Mouse (Mus musculus) midbrain, embryonic 13.5 days (tissue): ENCODE data around the gene Dagla. TPM values are rescaled to one million over a fixed set of nuclear protein-coding genes. Genes with fewer than 3 reads are reported as not detected.
A peak's percentile ranks its signal among the peaks of the same experiment; 100 is the strongest.

Experiments used
- ATAC-seq: fragments of 200-750 bp; cut with Nextera tagmentation; 2 replicates; pipeline ENCODE4 v1.8.0; 2017; ENCODE audit warnings: mild to moderate bottlenecking, moderate TSS enrichment, moderate library complexity
- H3K27ac ChIP-seq: fragments of 300-500 bp; sonication (generic); 2 replicates; pipeline ENCODE4 v1.5.1; 2015; ENCODE audit warnings: inconsistent platforms, mild to moderate bottlenecking, moderate library complexity
- H3K27me3 ChIP-seq: fragments of 300-500 bp; sonication (generic); 2 replicates; pipeline ENCODE4 v1.6.1; 2015; ENCODE audit warnings: mild to moderate bottlenecking, inconsistent platforms
- H3K36me3 ChIP-seq: fragments of 300-500 bp; sonication (generic); 2 replicates; pipeline ENCODE4 v1.6.1; 2015; ENCODE audit warnings: mild to moderate bottlenecking, inconsistent platforms
- H3K4me1 ChIP-seq: fragments of 300-500 bp; sonication (generic); replicated peaks from 2 replicates; pipeline ENCODE4 v1.6.1; 2015; ENCODE audit warnings: inconsistent platforms
- H3K4me2 ChIP-seq: fragments of 300-500 bp; sonication (generic); replicated peaks from 2 replicates; pipeline ENCODE4 v1.6.1; 2015; ENCODE audit warnings: moderate library complexity, mild to moderate bottlenecking, inconsistent platforms
- H3K4me3 ChIP-seq: fragments of 300-500 bp; sonication (generic); replicated peaks from 2 replicates; pipeline ENCODE4 v1.5.1; 2015; ENCODE audit warnings: mild to moderate bottlenecking, inconsistent platforms
- H3K9ac ChIP-seq: fragments of 300-500 bp; sonication (generic); replicated peaks from 2 replicates; pipeline ENCODE4 v1.6.1; 2015; ENCODE audit warnings: mild to moderate bottlenecking, inconsistent platforms
- H3K9me3 ChIP-seq: fragments of 300-500 bp; sonication (generic); 2 replicates; pipeline ENCODE4 v1.6.1; 2016; ENCODE audit warnings: mild to moderate bottlenecking, inconsistent platforms
- WGBS: fragments of 180-500 bp; shearing (Covaris S2); methylation state at CpG from one replicate; pipeline ENCODE4 v1.1.7; 2015; 5-methylcytosine and 5-hydroxymethylcytosine counted together
- polyA plus RNA-seq: library from polyadenylated mRNA; unstranded; fragments of >200 nt; fragmentation: Nextera tagmentation; extraction: Ambion mirVana; gene quantifications from 2 replicates; pipeline ENCODE4 v1.2.1, GENCODE M21; 2015

The Dagla gene
- polyA plus RNA-seq, 1 experiment from 2014 or later, result 5.3 TPM

DNA sequence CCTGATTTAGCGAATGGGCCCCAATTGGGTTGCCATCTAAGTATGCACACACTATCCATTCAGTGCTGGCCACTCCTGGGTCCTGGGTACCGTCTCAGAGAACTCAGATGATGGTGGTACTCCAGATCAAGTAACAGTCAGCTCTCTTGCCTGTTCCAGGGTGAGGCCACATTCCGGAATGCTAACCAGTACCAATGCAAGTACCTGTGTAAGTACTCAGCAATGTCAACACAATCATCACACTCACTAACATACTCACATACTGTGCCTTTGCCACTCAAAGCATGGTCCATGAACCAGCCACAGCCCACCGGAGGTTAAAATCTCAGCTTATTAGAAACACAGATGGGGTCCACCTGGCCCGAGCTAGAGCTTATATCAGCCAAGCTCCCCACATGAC is 10.7 kb downstream of the Dagla start:
- Histone ChIP-seq H3K9me3 (no peaks in the 10 kb centered on the region), H3K36me3 (no peaks in the 10 kb centered on the region), H3K4me3 (no peak overlapping the region), H3K27me3 (no peaks in the 10 kb centered on the region), H3K4me2 (no peak overlapping the region), H3K9ac (no peak overlapping the region), H3K4me1 (peaks cover 32% of the 10 kb centered on the region), H3K27ac (no peak overlapping the region)
- ATAC-seq, result no peak
- WGBS, result 94% methylated on average over 5 of the region's 5 CpGs

DNA sequence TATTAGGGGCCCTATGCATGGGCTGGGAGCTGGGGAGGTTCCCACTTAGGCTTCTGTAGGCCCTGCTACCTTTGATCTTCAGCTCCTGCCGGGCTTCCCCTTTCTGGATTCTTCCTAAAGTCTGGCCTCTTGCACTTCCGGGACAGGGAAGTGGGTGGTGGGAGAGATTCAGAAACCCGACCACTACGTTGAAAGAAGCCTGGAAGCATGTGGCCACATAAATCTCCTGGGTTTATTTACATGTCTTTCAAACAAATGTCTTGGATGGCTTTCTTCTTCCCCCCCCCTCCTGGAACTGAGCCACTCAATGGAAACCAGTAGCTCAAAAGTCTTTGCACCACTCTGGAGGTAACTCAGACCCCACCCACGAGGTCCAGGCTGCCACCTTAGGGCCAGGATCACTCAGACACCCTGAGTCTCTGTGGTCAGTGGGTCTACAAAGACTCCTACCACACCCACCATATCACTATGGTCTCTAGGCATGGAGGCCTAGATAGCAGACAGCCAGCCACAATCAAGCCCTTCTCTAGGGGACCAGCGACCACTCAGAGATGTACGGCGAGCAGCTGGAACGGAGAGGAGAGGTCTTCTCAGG is 12.7 kb downstream of the Dagla start:
- H3K4me3 ChIP-seq, result no peak overlapping the region
- no peak overlapping the region for H3K9ac ChIP-seq
- no peak for ATAC-seq
- H3K36me3 ChIP-seq, result no peaks in the 10 kb centered on the region
- no peaks in the 10 kb centered on the region for H3K9me3 ChIP-seq
- H3K4me2 ChIP-seq, result no peak overlapping the region
- no peaks in the 10 kb centered on the region for H3K27me3 ChIP-seq
- no peak overlapping the region for H3K27ac ChIP-seq
- 87% methylated on average over 9 of the region's 9 CpGs for WGBS
- peaks cover 28% of the 10 kb centered on the region for H3K4me1 ChIP-seq

DNA sequence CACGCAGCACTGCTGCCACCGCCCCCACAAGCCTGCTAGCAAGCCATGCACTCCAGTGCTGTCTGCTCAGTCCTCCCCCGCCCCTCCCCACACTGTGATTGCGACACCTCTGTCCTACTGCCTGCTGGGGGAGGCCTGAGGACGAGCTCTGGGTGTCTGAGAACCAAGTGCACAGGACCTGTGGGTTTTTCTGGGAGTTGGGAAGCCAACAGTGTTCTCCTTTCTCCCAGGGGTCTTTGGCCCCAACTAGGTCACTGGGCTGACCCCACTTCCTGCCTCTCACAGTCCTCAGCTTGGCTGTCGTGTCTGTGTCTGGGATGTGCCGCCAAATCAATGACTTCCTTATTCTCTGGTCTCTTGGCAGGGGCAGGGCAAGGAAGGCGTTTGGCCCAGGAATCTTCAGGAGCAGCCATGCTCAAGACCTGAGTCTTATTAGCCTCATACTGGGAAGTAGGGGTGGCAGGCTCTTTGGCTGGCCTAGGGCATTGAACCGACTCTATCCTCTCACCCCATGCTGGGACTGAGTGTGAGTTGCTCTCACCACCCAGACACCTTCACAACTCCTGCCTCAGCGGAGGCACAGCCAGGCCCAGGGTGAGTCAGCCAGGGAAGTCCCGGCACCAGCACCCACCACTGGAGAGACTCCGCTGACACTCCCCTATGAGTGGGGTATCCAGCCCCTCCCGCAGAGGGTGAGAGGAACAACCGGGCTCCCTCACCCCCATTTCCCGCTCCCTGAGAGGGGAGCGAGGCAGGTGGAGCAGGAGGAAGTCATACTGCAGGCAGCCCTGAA is 14.3 kb downstream of the Dagla start:
- Histone ChIP-seq H3K4me2 (no peak overlapping the region), H3K9me3 (no peaks in the 10 kb centered on the region), H3K36me3 (no peaks in the 10 kb centered on the region), H3K9ac (no peak overlapping the region), H3K4me3 (no peak overlapping the region), H3K4me1 (peaks cover 17% of the 10 kb centered on the region), H3K27me3 (no peaks in the 10 kb centered on the region), H3K27ac (no peak overlapping the region)
- ATAC-seq, result no peak
- WGBS, result 73% methylated on average over 16 of the region's 16 CpGs

DNA sequence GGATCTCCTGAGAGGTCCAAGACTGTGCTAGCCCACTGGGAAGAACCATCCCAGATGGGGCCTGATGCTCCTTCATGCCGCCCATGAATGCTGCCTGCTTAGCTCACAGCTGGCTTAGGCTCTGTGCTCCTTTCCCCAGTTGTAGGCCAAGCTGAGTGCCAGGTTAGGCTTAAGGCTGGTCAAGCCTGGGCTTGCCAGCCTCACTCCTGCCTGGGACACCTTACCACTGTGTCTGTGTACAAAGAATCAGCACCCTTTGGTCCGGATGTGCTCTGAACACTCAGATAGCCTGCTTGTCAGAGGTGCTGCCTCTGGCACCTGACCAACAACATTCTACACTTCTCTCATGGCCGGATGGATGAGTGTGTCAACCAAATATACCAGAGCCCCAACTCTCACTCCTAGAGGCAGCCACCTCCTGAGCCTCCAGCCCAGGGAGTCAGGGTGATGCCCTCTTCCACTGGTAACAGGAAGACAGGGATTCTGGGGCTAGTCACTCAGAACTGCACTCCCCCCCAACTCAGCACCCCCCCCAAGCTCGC is 15.0 kb downstream of the Dagla start:
- Histone ChIP-seq H3K4me1 (peaks cover 10% of the 10 kb centered on the region), H3K27ac (no peak overlapping the region), H3K36me3 (no peaks in the 10 kb centered on the region), H3K9ac (no peak overlapping the region), H3K4me3 (no peak overlapping the region), H3K9me3 (no peaks in the 10 kb centered on the region), H3K4me2 (no peak overlapping the region), H3K27me3 (no peaks in the 10 kb centered on the region)
- WGBS, result 85% methylated on average over 4 of the region's 4 CpGs
- no peak for ATAC-seq

DNA sequence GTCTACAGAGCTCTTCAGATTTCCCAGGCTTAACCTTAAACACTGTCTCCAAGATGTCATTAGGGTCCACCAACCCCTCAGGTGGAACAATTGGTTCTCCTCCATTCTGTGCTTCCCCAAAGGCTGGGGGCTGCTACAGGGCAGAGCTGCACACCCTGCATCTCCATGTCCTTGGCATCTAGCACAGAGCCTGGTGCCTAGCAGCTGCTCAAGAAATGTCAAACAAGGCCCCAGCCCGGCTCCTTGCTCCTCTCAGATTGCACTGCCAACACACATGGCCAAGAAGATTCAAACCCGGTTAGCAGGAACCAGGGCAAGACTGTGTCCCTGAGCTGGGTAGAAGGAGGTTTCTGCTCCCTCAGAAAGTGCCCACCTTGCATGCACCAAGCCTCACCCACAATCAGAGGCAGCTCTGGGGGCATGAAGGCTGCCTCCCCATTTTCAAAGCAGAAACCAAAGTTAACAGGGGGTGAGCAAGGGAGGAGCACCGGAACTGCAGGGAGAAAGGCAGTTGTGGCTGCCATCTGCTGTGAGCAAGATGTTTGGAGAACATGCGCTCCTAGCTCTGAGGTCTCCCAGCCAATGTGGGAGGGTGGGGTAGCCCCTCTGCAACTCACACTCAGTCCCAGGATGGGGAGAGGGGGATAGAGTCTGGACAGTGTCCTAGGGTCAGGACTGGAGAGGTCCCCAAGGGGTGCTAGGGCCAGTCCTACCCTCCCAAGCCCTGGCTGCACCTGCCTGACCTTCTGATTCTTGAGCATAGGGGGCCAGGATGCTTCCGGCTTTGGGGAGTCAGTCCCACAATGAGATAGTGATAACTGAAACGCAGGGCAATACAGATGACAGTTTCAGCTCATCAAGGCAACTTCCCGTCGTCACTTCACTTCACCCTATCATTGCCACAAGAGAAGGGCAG is 16.3 kb downstream of the Dagla start:
- 85% methylated on average over 8 of the region's 8 CpGs for WGBS
- Histone ChIP-seq H3K9me3 (no peaks in the 10 kb centered on the region), H3K4me1 (0 out of 2 replicates have a peak, but pooled peaks cover 3% of the 10 kb centered on the region), H3K27ac (no peak overlapping the region), H3K4me2 (no peak overlapping the region), H3K4me3 (no peak overlapping the region), H3K36me3 (no peaks in the 10 kb centered on the region), H3K9ac (no peak overlapping the region), H3K27me3 (no peaks in the 10 kb centered on the region)
- no peak for ATAC-seq

DNA sequence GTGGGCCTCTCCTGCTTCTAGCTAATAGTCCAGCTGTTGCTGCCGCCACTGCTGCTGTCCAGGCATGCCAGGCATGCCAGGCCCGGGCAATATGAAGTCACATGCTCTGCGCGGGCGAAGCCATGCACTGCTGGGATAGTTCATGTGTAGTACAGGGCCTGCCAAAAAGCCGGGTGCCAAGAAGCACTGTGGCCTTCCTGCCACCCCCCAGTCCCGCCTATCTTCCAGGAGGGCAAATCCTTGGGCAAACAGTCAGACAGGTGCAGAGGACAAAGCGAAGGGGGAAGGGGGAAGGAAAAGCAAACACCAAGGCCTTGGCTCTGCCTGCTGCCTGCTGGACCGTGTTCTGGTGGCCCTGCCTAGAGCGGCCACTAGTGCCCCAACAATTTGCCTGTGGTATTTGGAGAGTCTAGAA is 18.2 kb downstream of the Dagla start:
- Histone ChIP-seq H3K27ac (no peak overlapping the region), H3K4me2 (no peak overlapping the region), H3K9me3 (no peaks in the 10 kb centered on the region), H3K27me3 (no peaks in the 10 kb centered on the region), H3K36me3 (no peaks in the 10 kb centered on the region), H3K4me1 (0 out of 2 replicates have a peak, but pooled peaks cover 3% of the 10 kb centered on the region), H3K4me3 (no peak overlapping the region), H3K9ac (no peak overlapping the region)
- ATAC-seq, result no peak
- 82% methylated on average over 10 of the region's 10 CpGs for WGBS

DNA sequence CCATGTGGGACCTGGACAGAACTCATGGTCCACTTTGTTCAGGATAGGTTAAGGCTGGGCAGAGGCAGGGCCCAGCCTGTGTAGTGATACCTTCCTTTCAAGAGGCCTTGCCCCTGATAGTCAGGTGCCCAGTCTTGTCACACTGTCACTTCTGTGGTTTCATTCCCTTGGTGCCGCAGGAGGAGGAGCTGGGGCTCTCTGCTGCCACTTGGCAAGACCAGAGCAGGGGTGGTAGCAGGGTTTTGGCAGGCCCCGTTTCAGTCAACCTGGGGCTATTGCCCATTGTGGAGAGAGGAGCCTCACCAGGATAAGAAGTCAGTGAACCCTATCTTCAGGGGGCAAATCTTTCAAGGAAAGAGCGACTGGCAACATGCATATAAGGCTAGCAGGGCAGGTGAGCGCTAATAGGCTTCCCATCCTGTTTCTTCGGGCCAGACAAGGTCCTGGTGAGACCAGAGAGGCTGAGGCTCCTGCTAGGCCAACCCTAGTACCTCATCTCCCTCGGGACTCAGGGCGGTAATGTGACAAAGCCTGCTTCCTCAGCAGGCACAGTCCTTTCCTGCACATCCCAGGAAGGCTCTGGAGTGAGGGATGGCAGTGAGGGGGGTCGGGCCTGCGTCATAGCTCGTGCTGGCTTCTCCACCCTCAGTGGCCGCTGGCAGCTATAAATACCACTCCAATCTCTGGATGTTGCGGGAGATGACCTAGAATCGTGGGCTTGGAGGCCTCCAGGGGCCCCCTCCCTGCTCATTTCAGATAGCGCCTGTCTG is 23.7 kb downstream of the Dagla start:
- Histone ChIP-seq H3K4me1 (peaks cover 28% of the 10 kb centered on the region), H3K27ac (no peak overlapping the region), H3K27me3 (0 out of 2 replicates have a peak, but pooled peaks cover 10% of the 10 kb centered on the region), H3K4me2 (no peak overlapping the region), H3K9me3 (no peaks in the 10 kb centered on the region), H3K4me3 (no peak overlapping the region), H3K9ac (no peak overlapping the region), H3K36me3 (no peaks in the 10 kb centered on the region)
- no peak for ATAC-seq
- 76% methylated on average over 14 of the region's 14 CpGs for WGBS

DNA sequence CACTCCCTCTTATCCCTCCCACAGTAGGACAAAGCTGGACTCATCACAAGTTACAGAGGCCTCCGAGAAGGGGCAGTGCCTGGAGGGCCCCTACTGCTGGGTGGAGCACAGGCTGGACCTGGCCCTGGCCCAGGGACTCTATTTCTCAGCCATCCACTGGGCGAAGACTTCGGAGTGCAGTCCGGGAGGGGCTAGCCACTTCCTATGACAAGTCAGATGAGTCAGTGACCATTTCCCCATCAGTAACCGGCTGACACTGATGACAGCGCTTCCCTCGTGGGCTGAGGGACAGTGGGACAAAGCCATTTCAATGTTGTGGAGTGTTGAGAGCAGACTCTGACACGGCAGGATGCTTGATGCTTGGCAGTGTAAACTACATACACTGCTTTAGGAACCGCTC is 25.0 kb downstream of the Dagla start:
- no peak for ATAC-seq
- H3K27me3 ChIP-seq, result 0 out of 2 replicates have a peak, but pooled peaks cover 18% of the 10 kb centered on the region
- no peak overlapping the region for H3K9ac ChIP-seq
- no peaks in the 10 kb centered on the region for H3K36me3 ChIP-seq
- WGBS, result 90% methylated on average over 9 of the region's 9 CpGs
- H3K4me3 ChIP-seq, result no peak overlapping the region
- no peak overlapping the region for H3K4me2 ChIP-seq
- H3K27ac ChIP-seq, result no peak overlapping the region
- no peaks in the 10 kb centered on the region for H3K9me3 ChIP-seq
- H3K4me1 ChIP-seq, result peaks cover 28% of the 10 kb centered on the region

DNA sequence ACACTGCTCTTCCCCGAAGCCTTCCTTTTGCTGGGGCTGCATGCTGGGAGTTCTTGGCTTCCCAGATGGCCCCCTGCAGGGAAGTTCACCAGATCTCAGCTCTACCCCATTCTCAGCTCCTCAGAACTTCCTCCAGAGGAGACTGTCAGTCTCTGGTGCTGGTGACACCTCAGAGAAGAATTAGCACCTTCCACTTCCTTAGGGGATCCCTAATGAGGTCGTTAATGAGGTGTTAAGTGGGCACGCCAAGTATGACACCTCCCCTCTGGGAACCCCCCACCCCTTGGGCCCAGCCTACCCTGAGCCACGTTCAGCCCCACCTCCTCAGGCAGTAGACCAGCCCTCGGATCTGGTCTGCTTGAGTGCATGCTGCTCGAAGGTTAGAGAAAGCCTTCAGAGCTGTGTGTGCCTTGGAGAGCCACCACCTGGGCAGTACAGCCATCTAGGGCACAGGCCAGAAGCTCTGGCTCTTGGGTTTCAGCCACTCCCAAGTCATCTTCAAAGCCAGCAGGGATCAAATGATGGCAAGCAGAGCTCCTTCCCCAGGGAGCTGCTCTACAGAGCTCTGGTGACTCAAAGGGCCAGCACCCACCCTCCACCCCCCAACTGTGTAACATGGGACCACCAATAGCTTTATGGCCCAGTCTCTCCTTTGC is 25.9 kb downstream of the Dagla start:
- H3K9me3 ChIP-seq, result no peaks in the 10 kb centered on the region
- WGBS, result 33% methylated on average over 6 of the region's 6 CpGs
- no peak overlapping the region for H3K4me3 ChIP-seq
- 0 out of 2 replicates have a peak, but pooled peaks have one; percentile 24 for ATAC-seq
- H3K4me1 ChIP-seq, result peaks cover 32% of the 10 kb centered on the region
- H3K4me2 ChIP-seq, result no peak overlapping the region
- no peak overlapping the region for H3K9ac ChIP-seq
- no peak overlapping the region for H3K27ac ChIP-seq
- H3K36me3 ChIP-seq, result no peaks in the 10 kb centered on the region
- 0 out of 2 replicates have a peak, but pooled peaks cover 18% of the 10 kb centered on the region for H3K27me3 ChIP-seq

DNA sequence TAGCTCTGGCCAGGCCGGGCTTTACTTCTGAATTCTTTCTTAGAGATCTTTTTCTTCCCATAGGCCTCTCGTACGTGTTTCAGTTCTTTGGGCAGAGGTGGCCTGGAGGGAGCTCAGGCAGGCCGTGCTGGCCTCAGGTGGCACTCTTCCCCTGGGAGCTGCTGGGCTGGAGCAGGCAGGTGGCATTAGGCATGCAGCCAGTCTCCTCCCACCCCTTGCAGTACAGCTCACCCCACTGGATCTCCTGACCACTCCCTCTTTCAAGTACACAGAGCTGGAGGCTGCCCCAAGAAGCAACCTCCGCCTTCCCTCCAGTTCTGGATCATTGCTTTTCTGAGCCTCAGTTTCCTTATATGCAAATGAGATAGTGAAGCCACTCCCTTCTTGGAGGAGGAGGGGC is 26.9 kb downstream of the Dagla start:
- H3K27ac ChIP-seq, result peak overlapping the region; percentile 41; the same call in 1 of the 2 replicates
- no peak overlapping the region for H3K9ac ChIP-seq
- 13% methylated on average over 5 of the region's 5 CpGs for WGBS
- peaks cover 43% of the 10 kb centered on the region for H3K4me1 ChIP-seq
- 0 out of 2 replicates have a peak, but pooled peaks cover 18% of the 10 kb centered on the region for H3K27me3 ChIP-seq
- no peaks in the 10 kb centered on the region for H3K9me3 ChIP-seq
- H3K36me3 ChIP-seq, result no peaks in the 10 kb centered on the region
- no peak overlapping the region for H3K4me3 ChIP-seq
- peak; percentile 16 for ATAC-seq
- H3K4me2 ChIP-seq, result peak overlapping the region; percentile 17; the same call in 1 of the 2 replicates
